Mouse (Mus musculus) adrenal gland (tissue): Measurements from ENCODE around the gene Pou2f3.

Experiments
- intact Hi-C: fragments of 180-260 bp; cut with DNase I; formaldehyde crosslinking; loops from one replicate; pipeline ENCODE4 v1.15.1; 2025

Gene Pou2f3

GRCm38 (mm10) chr9:43085686-43086285 lies 124.4 kb downstream of the Pou2f3 start:
- intact Hi-C loops: no loop called here

GRCm38 (mm10) chr9:43084496-43085362 lies 125.4 kb downstream of the Pou2f3 start:
- intact Hi-C loops: no loop called here

- intact Hi-C loops: no loop called here
Observed at GRCm38 (mm10) chr9:43083441-43084055, 126.6 kb downstream of the Pou2f3 start.

- intact Hi-C loops: no loop called here
Observed at GRCm38 (mm10) chr9:43078711-43079110, 131.5 kb downstream of the Pou2f3 start.

- intact Hi-C loops: no loop called here
Observed at GRCm38 (mm10) chr9:43076163-43076562, 134.0 kb downstream of the Pou2f3 start.

GRCm38 (mm10) chr9:43074611-43075010 lies 135.6 kb downstream of the Pou2f3 start:
- intact Hi-C loops: no loop called here
